Mouse (Mus musculus) midbrain, embryonic 13.5 days (tissue): Measurements from ENCODE around the gene Gpr35. TPM values are rescaled to one million over a fixed set of nuclear protein-coding genes. Genes with fewer than 3 reads are reported as not detected.
"Not testable (repeated sequence)": the region's sequence is repeated elsewhere in the genome, so short reads cannot be mapped to it uniquely, and the experiment has no call there.

Experiments
- ATAC-seq: fragments of 200-750 bp; cut with Nextera tagmentation; 2 replicates; pipeline ENCODE4 v1.8.0; 2017; ENCODE audit warnings: mild to moderate bottlenecking, moderate TSS enrichment, moderate library complexity
- H3K27ac ChIP-seq: fragments of 300-500 bp; sonication (generic); 2 replicates; pipeline ENCODE4 v1.5.1; 2015; ENCODE audit warnings: inconsistent platforms, mild to moderate bottlenecking, moderate library complexity
- H3K27me3 ChIP-seq: fragments of 300-500 bp; sonication (generic); 2 replicates; pipeline ENCODE4 v1.6.1; 2015; ENCODE audit warnings: mild to moderate bottlenecking, inconsistent platforms
- H3K36me3 ChIP-seq: fragments of 300-500 bp; sonication (generic); 2 replicates; pipeline ENCODE4 v1.6.1; 2015; ENCODE audit warnings: mild to moderate bottlenecking, inconsistent platforms
- H3K4me1 ChIP-seq: fragments of 300-500 bp; sonication (generic); replicated peaks from 2 replicates; pipeline ENCODE4 v1.6.1; 2015; ENCODE audit warnings: inconsistent platforms
- H3K4me2 ChIP-seq: fragments of 300-500 bp; sonication (generic); replicated peaks from 2 replicates; pipeline ENCODE4 v1.6.1; 2015; ENCODE audit warnings: moderate library complexity, mild to moderate bottlenecking, inconsistent platforms
- H3K4me3 ChIP-seq: fragments of 300-500 bp; sonication (generic); replicated peaks from 2 replicates; pipeline ENCODE4 v1.5.1; 2015; ENCODE audit warnings: mild to moderate bottlenecking, inconsistent platforms
- H3K9ac ChIP-seq: fragments of 300-500 bp; sonication (generic); replicated peaks from 2 replicates; pipeline ENCODE4 v1.6.1; 2015; ENCODE audit warnings: mild to moderate bottlenecking, inconsistent platforms
- H3K9me3 ChIP-seq: fragments of 300-500 bp; sonication (generic); 2 replicates; pipeline ENCODE4 v1.6.1; 2016; ENCODE audit warnings: mild to moderate bottlenecking, inconsistent platforms
- WGBS: fragments of 180-500 bp; shearing (Covaris S2); methylation state at CpG from one replicate; pipeline ENCODE4 v1.1.7; 2015; 5-methylcytosine and 5-hydroxymethylcytosine counted together
- polyA plus RNA-seq: library from polyadenylated mRNA; unstranded; fragments of >200 nt; fragmentation: Nextera tagmentation; extraction: Ambion mirVana; gene quantifications from 2 replicates; pipeline ENCODE4 v1.2.1, GENCODE M21; 2015

Gene Gpr35
- polyA plus RNA-seq, 1 experiment from 2014 or later = 0.34 TPM

DNA sequence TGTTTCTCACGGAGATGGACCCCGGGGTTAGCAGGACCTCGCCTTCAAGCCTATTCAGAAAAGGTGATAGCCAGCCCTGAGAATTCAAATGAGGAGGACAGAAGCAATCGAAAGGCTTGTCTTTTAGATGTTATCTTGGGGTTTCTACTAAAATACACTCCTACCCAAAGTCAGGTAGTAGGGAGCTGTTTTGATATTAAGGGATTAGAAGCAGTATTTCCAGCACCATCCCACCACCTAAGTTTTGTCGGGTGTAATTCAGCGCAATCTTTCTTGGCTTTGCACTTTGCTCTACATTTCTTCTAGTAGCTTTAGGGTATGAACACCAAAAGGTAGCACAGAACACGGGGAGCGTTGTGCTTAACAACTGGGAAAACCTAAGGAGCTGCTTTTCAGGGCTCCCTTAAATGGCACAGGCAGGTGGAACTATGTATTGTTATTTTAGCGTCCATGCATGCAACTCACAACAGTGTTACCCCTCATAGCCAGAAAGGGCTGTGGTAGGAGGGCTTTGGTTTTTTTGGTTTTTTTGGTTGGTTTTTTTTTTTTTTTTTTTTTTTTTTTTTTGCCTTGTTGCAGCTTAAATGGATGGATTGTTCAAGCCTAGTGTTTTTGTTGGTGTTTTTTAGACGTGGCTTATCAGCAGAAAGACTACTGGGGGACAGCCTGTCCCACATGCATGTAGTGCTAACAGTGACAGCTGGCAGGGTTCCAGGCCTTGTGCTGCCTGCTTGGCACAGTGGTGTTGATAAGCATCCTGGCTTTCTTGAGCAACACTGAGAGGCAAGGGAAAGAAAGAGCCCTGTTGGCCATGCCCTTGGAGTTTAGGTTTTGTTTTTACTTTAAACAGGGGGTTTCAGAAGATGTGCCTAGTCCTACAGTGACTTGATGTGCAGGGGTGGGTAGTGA lies 15.4 kb upstream of the Gpr35 start:
- ATAC-seq = no peak
- Histone ChIP-seq H3K27ac (peak overlapping the region; percentile 99), H3K4me3 (peak overlapping the region; percentile 91), H3K4me2 (peak overlapping the region; percentile 89), H3K36me3 (peaks cover 26% of the 10 kb centered on the region), H3K9ac (peak overlapping the region; percentile 89), H3K27me3 (no peaks in the 10 kb centered on the region), H3K9me3 (no peaks in the 10 kb centered on the region), H3K4me1 (peaks cover 33% of the 10 kb centered on the region)
- 13% methylated on average over 10 of the region's 10 CpGs for WGBS

DNA sequence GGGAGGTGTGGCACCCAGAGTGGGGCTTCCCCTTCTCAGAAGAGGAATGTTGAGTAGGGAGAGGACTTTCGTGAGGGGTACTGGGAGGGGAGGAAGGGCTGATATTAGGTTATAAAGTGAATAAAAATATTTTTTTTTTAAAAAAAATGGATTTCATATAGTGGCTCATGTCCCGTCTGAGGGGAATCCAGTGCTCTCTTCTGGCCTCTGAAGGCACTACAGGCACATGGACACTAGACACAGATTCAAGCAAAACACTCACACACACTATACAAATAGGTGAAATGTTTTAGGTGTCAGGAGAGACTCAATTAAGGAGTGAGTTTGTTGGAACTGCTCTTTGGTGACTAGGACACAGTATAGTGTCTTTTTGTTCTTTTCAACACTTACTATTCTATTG lies 14.7 kb upstream of the Gpr35 start:
- Histone ChIP-seq H3K9me3 (no peaks in the 10 kb centered on the region), H3K27ac (no peak overlapping the region), H3K36me3 (peaks cover 31% of the 10 kb centered on the region), H3K4me3 (peak overlapping the region; percentile 91), H3K27me3 (no peaks in the 10 kb centered on the region), H3K9ac (peak overlapping the region; percentile 89), H3K4me2 (peak overlapping the region; percentile 89), H3K4me1 (peaks cover 33% of the 10 kb centered on the region)
- no peak for ATAC-seq
- WGBS = 55% methylated on average over 2 of the region's 2 CpGs

DNA sequence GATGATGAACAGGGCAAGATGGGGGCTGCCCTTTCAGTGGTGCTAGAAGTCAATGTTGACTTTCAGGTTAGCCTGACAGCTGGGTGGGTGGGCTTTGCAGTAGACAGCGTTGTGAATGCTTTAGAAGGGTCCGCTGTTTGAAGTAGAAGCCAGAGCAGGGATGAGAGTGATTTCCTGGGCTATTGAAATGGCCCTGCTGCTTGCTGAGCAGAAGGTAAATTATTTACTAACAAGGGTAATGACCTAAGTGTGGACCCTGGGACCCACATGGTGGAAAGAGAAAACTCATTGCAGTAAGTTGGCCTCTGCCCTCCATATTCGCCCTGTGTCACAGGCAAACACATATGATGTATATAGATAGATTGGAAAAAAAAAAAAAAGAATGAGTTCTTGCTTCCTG lies 14.2 kb upstream of the Gpr35 start:
- Histone ChIP-seq H3K4me3 (peak overlapping the region; percentile 91), H3K4me1 (peaks cover 33% of the 10 kb centered on the region), H3K27me3 (no peaks in the 10 kb centered on the region), H3K4me2 (peak overlapping the region; percentile 89), H3K9ac (peak overlapping the region; percentile 7; the same call in 1 of the 2 replicates), H3K9me3 (no peaks in the 10 kb centered on the region), H3K27ac (no peak overlapping the region), H3K36me3 (peaks cover 33% of the 10 kb centered on the region)
- WGBS = 74% methylated on average over 3 of the region's 3 CpGs
- no peak for ATAC-seq

- H3K4me3 ChIP-seq = no peak overlapping the region
- H3K4me2 ChIP-seq = no peak overlapping the region
- peaks cover 33% of the 10 kb centered on the region for H3K4me1 ChIP-seq
- peaks cover 47% of the 10 kb centered on the region for H3K36me3 ChIP-seq
- H3K9me3 ChIP-seq = no peaks in the 10 kb centered on the region
- 89% methylated on average over 3 of the region's 3 CpGs for WGBS
- no peak overlapping the region for H3K27ac ChIP-seq
- H3K9ac ChIP-seq = no peak overlapping the region
- no peak for ATAC-seq
- H3K27me3 ChIP-seq = no peaks in the 10 kb centered on the region
Measured at GRCm38 (mm10) chr1:92937797-92938196, 12.9 kb upstream of the Gpr35 start.

DNA sequence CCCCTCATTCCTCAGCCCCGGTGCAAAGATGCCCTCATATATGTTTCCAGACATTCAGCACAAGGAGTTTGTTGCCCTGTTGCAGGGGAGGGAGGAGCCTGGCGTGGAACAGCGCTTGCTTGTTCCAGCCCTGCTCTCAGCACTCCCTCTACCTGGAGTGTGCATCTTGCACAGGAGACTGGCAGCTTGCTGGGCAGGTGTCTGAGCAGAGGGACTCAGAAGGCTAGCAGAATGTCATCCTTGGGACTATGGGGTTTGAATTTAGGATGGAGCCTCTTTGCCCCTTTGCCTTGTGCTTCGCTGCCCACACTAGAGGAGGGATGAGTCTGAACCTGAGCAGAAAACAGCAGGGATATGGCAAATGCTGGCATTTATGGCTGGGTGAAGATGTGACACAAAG lies 10.9 kb upstream of the Gpr35 start:
- WGBS = 94% methylated on average over 4 of the region's 4 CpGs
- Histone ChIP-seq H3K27me3 (no peaks in the 10 kb centered on the region), H3K4me2 (no peak overlapping the region), H3K36me3 (peaks cover 66% of the 10 kb centered on the region), H3K4me3 (no peak overlapping the region), H3K4me1 (peaks cover 24% of the 10 kb centered on the region), H3K9ac (no peak overlapping the region), H3K27ac (no peak overlapping the region), H3K9me3 (no peaks in the 10 kb centered on the region)
- no peak for ATAC-seq

DNA sequence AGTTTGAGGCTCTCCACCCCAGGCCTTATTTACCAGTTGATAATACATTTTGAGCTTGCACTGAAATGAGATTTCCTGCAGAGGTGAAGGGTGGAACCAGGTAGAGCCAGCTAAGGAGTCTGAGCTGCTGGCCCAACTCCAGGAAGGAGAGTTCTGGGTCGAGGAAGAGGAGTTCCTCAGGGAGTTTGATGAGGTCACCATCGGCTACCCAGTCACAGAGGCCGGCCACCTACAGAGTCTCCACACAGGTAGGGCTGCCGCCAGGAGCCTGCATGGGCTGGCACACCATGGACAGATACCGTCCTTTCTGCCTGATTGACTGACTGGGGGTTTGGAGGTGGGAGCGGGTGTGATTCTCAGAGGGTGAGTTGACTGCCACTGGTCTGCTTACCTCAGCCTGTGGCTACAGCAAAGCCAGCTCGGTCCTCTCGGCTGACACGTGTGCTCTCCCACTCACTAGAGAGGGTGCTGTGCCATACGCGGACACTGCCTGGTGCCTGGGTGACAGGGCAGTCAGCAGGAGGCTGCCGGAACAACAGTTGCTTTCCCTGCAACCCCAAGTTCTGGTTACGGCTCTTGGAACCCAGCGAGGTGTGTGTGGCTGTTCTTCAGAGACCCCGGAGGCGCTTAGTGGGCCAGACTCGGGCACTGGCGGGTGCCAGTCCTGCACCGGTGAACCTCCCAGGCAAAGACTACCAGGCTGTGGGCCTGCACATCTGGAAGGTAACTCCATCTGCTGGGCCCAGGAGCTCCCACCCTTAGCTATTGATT lies 7.3 kb upstream of the Gpr35 start:
- Histone ChIP-seq H3K9me3 (no peaks in the 10 kb centered on the region), H3K4me2 (no peak overlapping the region), H3K9ac (no peak overlapping the region), H3K4me3 (no peak overlapping the region), H3K36me3 (peaks cover 95% of the 10 kb centered on the region), H3K4me1 (no peaks in the 10 kb centered on the region), H3K27me3 (no peaks in the 10 kb centered on the region), H3K27ac (no peak overlapping the region)
- no peak for ATAC-seq
- 93% methylated on average over 19 of the region's 19 CpGs for WGBS

DNA sequence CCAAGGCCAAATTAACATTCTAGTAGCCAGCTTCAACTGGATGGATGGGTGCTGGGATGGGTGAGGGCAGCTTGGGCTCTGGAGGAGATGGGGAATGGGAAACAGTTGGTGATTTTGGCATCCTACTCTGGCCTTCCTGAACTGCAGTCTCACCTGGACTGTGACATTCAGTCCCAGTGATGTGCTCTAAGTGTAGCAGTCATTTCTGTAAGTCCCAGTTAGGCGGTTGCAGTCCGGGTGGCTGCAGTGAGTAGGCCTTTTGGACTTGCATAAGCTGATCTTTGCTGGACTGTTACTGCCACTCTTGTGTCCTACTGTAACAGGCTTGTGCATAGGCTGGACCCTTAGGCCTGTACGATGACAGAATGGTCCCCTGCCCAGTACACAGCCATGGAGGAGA lies 2.7 kb upstream of the Gpr35 start:
- ATAC-seq = no peak
- Histone ChIP-seq H3K36me3 (peaks cover 76% of the 10 kb centered on the region), H3K4me2 (no peak overlapping the region), H3K27ac (no peak overlapping the region), H3K9me3 (no peaks in the 10 kb centered on the region), H3K4me3 (no peak overlapping the region), H3K9ac (no peak overlapping the region), H3K4me1 (no peaks in the 10 kb centered on the region), H3K27me3 (no peaks in the 10 kb centered on the region)
- WGBS = 98% methylated on average over 3 of the region's 3 CpGs

GRCm38 (mm10) chr1:92949426-92949825 lies 1.2 kb upstream of the Gpr35 start:
- Histone ChIP-seq H3K4me3 (no peak overlapping the region), H3K27me3 (no peaks in the 10 kb centered on the region), H3K4me2 (no peak overlapping the region), H3K9ac (no peak overlapping the region), H3K27ac (no peak overlapping the region), H3K36me3 (peaks cover 61% of the 10 kb centered on the region), H3K4me1 (no peaks in the 10 kb centered on the region), H3K9me3 (no peaks in the 10 kb centered on the region)
- no peak for ATAC-seq
- WGBS = 64% methylated on average over 6 of the region's 6 CpGs

GRCm38 (mm10) chr1:92953641-92954040 lies 3.0 kb downstream of the Gpr35 start:
- no peak overlapping the region for H3K9ac ChIP-seq

DNA sequence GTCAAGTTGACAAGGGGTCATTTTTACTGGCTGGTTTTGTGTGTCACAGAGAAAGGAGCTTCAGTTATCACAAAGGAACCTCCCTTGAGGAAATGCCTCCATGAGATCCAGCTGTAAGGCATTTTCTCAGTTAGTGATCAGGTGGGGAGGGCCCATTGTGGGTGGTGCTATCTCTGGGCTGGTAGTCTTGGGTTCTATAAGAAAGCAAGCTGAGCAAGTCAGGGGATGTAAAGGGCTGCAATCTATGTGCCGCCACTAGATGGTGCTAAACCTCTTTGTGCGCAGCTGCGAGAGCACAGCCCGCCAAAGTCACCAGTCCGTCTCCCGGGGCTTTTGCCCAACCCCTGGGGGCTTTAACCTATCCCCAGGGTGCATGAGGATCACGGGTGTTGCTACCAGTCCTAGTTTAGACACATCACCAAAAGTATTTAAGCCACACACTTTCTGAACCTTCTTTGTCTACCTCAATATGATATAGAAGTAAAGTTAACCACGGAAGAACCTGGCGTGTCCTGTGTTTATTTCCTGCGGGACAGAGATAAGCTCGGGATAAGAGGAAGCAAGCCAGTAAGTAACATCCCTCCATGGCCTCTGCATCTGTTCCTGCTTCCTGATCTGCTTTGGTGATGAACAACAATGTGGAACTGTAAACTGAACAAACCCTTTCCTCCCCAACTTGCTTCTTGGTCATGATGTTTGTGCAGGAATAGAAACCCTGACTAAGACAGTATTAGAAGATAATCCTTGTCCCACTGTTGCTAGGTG lies 6.1 kb downstream of the Gpr35 start:
- H3K27ac ChIP-seq, H3K9ac ChIP-seq, H3K4me1 ChIP-seq, H3K36me3 ChIP-seq, H3K9me3 ChIP-seq, ATAC-seq, H3K4me3 ChIP-seq, H3K27me3 ChIP-seq: not testable (repeated sequence)
- peak overlapping the region; percentile 41 for H3K4me2 ChIP-seq
- WGBS = 10% methylated on average over 11 of the region's 11 CpGs

More at GRCm38 (mm10) chr1:92953641-92954040, 3.0 kb downstream of the Gpr35 start:
- ATAC-seq = no peak
- no peak overlapping the region for H3K4me3 ChIP-seq
- peaks cover 19% of the 10 kb centered on the region for H3K36me3 ChIP-seq
- no peaks in the 10 kb centered on the region for H3K9me3 ChIP-seq
- no peaks in the 10 kb centered on the region for H3K4me1 ChIP-seq
- H3K27ac ChIP-seq = no peak overlapping the region
- WGBS = 78% methylated on average over 2 of the region's 2 CpGs
- no peak overlapping the region for H3K4me2 ChIP-seq
- H3K27me3 ChIP-seq = no peaks in the 10 kb centered on the region

GRCm38 (mm10) chr1:92958999-92959398 lies 8.3 kb downstream of the Gpr35 start:
- Histone ChIP-seq H3K36me3 (no peaks in the 10 kb centered on the region), H3K27ac (no peak overlapping the region), H3K4me1 (no peaks in the 10 kb centered on the region), H3K4me2 (no peak overlapping the region), H3K27me3 (no peaks in the 10 kb centered on the region), H3K4me3 (no peak overlapping the region), H3K9me3 (no peaks in the 10 kb centered on the region), H3K9ac (no peak overlapping the region)
- no peak for ATAC-seq
- 83% methylated on average over 1 of the region's 1 CpGs for WGBS

GRCm38 (mm10) chr1:92970791-92971190 lies 20.1 kb downstream of the Gpr35 start:
- not testable (repeated sequence) for H3K4me3 ChIP-seq, H3K4me1 ChIP-seq, H3K9ac ChIP-seq, ATAC-seq, H3K36me3 ChIP-seq, H3K27me3 ChIP-seq, H3K4me2 ChIP-seq, H3K9me3 ChIP-seq, H3K27ac ChIP-seq
- 88% methylated on average over 6 of the region's 6 CpGs for WGBS
